Mouse (Mus musculus): ENCODE data around the gene Gm6176.
"Not testable (repeated sequence)": the region's sequence is repeated elsewhere in the genome, so short reads cannot be mapped to it uniquely, and the experiment has no call there.

Gene Gm6176

GRCm38 (mm10) chr7:22056205-22056604 is at the start of gene Gm6176:
Gm6176 (minus strand) TSS chr7:22056305.
- not testable (repeated sequence) for DNase-seq (ENCODE audit: low spot score in 2 of 2)

GRCm38 (mm10) chr7:22068757-22069156 is 12.7 kb upstream of the Gm6176 start, which contains the start of gene Vmn1r139:
Vmn1r139 (plus strand) TSS chr7:22069057.
- DNase-seq (ENCODE audit: low spot score in 2 of 2) = not testable (repeated sequence)

GRCm38 (mm10) chr7:22028797-22029196 is 27.3 kb downstream of the Gm6176 start, which contains the start of gene Vmn1r138:
Vmn1r138 (minus strand) TSS chr7:22028897.
- DNase-seq (ENCODE audit: low spot score in 2 of 2) = not testable (repeated sequence)

Measured in cerebellum, postnatal 4 days (tissue).